Mouse (Mus musculus) bone marrow macrophage, adult 2 months (primary cell): ENCODE results near the gene Rbm24. TPM values are rescaled to one million over a fixed set of nuclear protein-coding genes. Genes with fewer than 3 reads are reported as not detected.

Experiments used
- H3K27ac ChIP-seq: 2 replicates; pipeline ENCODE4 v1.5.1; 2012; ENCODE audit warnings: low read depth, low read length; ENCODE audit not compliant: insufficient read depth
- H3K4me1 ChIP-seq: 2 replicates; pipeline ENCODE4 v1.6.1; 2012; ENCODE audit warnings: low read length; ENCODE audit not compliant: control insufficient read depth, insufficient read depth
- H3K4me3 ChIP-seq: 2 replicates; pipeline ENCODE4 v1.5.1; 2012; ENCODE audit warnings: mild to moderate bottlenecking, low read length, moderate library complexity; ENCODE audit not compliant: insufficient read depth
- CTCF ChIP-seq: IDR thresholded peaks from 2 replicates; pipeline ENCODE4 v1.5.1; 2012; ENCODE audit warnings: low read depth, mild to moderate bottlenecking, low read length, moderate library complexity
- POLR2A ChIP-seq: IDR thresholded peaks from 2 replicates; pipeline ENCODE4 v1.6.1; 2012; ENCODE audit warnings: mild to moderate bottlenecking, low read depth, low read length, borderline replicate concordance
- polyA plus RNA-seq: library from polyadenylated mRNA; stranded (reverse); fragments of >200 nt; gene quantifications from 2 replicates; pipeline ENCODE4 v1.2.4, GENCODE M21; 2012; ENCODE audit not compliant: missing spikeins, insufficient read depth, insufficient read length

The Rbm24 gene
- polyA plus RNA-seq, 1 experiment = not detected

- H3K27ac ChIP-seq = no peak overlapping the region
- TF ChIP-seq POLR2A = no peak
- TF ChIP-seq CTCF = no peak
- H3K4me1 ChIP-seq = no peaks in the 10 kb centered on the region
- H3K4me3 ChIP-seq = no peak overlapping the region
Measured at GRCm38 (mm10) chr13:46429866-46430265, 11.6 kb downstream of the Rbm24 start.

GRCm38 (mm10) chr13:46433880-46434560 lies 15.8 kb downstream of the Rbm24 start:
- TF ChIP-seq POLR2A (no peak), CTCF (no peak)
- Histone ChIP-seq H3K4me3 (no peak overlapping the region), H3K27ac (no peak overlapping the region), H3K4me1 (no peaks in the 10 kb centered on the region)

GRCm38 (mm10) chr13:46438960-46439359 lies 20.7 kb downstream of the Rbm24 start:
- no peak for TF ChIP-seq CTCF
- no peak for TF ChIP-seq POLR2A
- Histone ChIP-seq H3K4me3 (no peak overlapping the region), H3K27ac (no peak overlapping the region), H3K4me1 (no peaks in the 10 kb centered on the region)

GRCm38 (mm10) chr13:46444021-46444420 lies 25.8 kb downstream of the Rbm24 start:
- TF ChIP-seq CTCF (no peak), POLR2A (no peak)
- H3K4me1 ChIP-seq = no peaks in the 10 kb centered on the region
- H3K4me3 ChIP-seq = no peak overlapping the region
- no peak overlapping the region for H3K27ac ChIP-seq

GRCm38 (mm10) chr13:46446062-46446461 lies 27.8 kb downstream of the Rbm24 start:
- TF ChIP-seq POLR2A = no peak
- no peak for TF ChIP-seq CTCF
- Histone ChIP-seq H3K27ac (no peak overlapping the region), H3K4me3 (no peak overlapping the region), H3K4me1 (no peaks in the 10 kb centered on the region)

GRCm38 (mm10) chr13:46448276-46448675 lies 30.0 kb downstream of the Rbm24 start:
- TF ChIP-seq CTCF = no peak
- TF ChIP-seq POLR2A = no peak
- H3K27ac ChIP-seq = no peak overlapping the region
- no peak overlapping the region for H3K4me3 ChIP-seq
- H3K4me1 ChIP-seq = no peaks in the 10 kb centered on the region

GRCm38 (mm10) chr13:46449955-46450354 lies 31.7 kb downstream of the Rbm24 start:
- Histone ChIP-seq H3K4me1 (no peaks in the 10 kb centered on the region), H3K4me3 (no peak overlapping the region), H3K27ac (no peak overlapping the region)
- no peak for TF ChIP-seq POLR2A
- no peak for TF ChIP-seq CTCF

- H3K27ac ChIP-seq = no peak overlapping the region
- H3K4me3 ChIP-seq = no peak overlapping the region
- H3K4me1 ChIP-seq = no peaks in the 10 kb centered on the region
- TF ChIP-seq CTCF (no peak), POLR2A (no peak)
Measured at GRCm38 (mm10) chr13:46450623-46451022, 32.4 kb downstream of the Rbm24 start.

GRCm38 (mm10) chr13:46451548-46451947 lies 33.3 kb downstream of the Rbm24 start:
- no peaks in the 10 kb centered on the region for H3K4me1 ChIP-seq
- TF ChIP-seq POLR2A = no peak
- no peak for TF ChIP-seq CTCF
- H3K4me3 ChIP-seq = no peak overlapping the region
- no peak overlapping the region for H3K27ac ChIP-seq

GRCm38 (mm10) chr13:46459546-46459945 lies 41.3 kb downstream of the Rbm24 start:
- Histone ChIP-seq H3K4me1 (no peaks in the 10 kb centered on the region), H3K4me3 (no peak overlapping the region), H3K27ac (no peak overlapping the region)
- TF ChIP-seq CTCF = no peak
- TF ChIP-seq POLR2A = no peak
